ENCODE assay signal across 9 mouse cellular contexts in the genomic region with DNA sequence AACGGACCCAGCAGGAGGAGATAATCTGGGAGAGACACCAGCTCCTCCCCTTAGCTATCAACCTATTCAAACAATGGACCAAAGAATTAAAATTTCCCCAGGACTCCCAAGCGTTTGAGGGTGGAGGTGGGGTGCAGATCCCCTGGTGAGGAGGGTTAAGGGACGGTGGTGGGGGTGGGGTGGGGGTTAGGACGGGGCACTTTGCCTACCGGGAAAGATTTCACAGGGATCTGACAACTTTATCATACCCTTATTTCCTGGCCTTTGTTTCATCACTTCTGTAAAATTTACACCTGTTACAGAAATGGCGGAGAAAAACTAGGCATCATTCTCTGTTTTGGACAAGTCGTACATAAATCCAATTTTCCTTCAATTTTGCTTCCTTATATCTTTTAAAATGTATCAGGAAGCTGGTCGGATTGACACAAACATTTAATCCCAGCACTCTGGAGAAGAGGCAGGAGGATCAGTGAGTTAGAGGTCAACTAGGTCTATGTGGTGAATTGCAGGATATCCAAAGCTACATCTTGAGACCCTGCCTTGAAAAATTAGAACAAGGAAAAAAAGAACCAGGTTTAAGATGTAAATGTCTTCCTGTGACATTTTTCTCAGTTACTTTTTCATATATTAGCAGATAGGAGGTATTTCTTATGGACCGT. TPM values are rescaled to one million over a fixed set of nuclear protein-coding genes. Genes with fewer than 3 reads are reported as not detected.
DNase-seq lines count a peak whose midpoint lies in the region; ATAC-seq and TF ChIP-seq lines count a peak whose summit lies in the region.
"Had no signal": no experiment of that assay in that cellular context is flagged by ENCODE, and none has a peak within 500 bp of the region (broad histone marks: within the 10 kb centered on the region; RNA-seq: fewer than 3 reads in every experiment).

No protein-coding gene starts in this region.

- DNase-seq in heart, postnatal 0 days (ENCODE audit: low spot score) = no peak
- DNase-seq in heart, postnatal 4 days = no peak
- no peak for DNase-seq in spleen, postnatal 10 days (ENCODE audit: low spot score in 2 of 2)
- no peak for DNase-seq in cerebellum, adult 9-10 months
- no peak for DNase-seq in B cell, adult 2 months

- WGBS in heart, postnatal 0 days = 23% methylated on average over 9 of the region's 9 CpGs
- 4% methylated on average over 9 of the region's 9 CpGs for WGBS in hindbrain, embryonic 13.5 days
- under 1% methylated on average over 9 of the region's 9 CpGs for WGBS in midbrain, embryonic 13.5 days

- no peak for TF ChIP-seq EP300 in heart, postnatal 0 days (IDR thresholded peaks at IDR 0.05; ENCODE audit: low read depth)

- H3K27me3 ChIP-seq in heart, postnatal 0 days (ENCODE audit: control insufficient read depth, insufficient read depth, low read length) = peaks cover 16% of the 10 kb centered on the region; the same call in 1 of the 2 replicates
- peaks cover 15% of the 10 kb centered on the region; the same call in 1 of the 2 replicates for H3K27me3 ChIP-seq in hindbrain, embryonic 13.5 days
- H3K27me3 ChIP-seq in midbrain, embryonic 13.5 days = peaks cover 11% of the 10 kb centered on the region

- H3K4me1 ChIP-seq in heart, postnatal 0 days (ENCODE audit: control insufficient read depth, insufficient read depth) = peaks cover 10% of the 10 kb centered on the region
- peaks cover 17% of the 10 kb centered on the region for H3K4me1 ChIP-seq in bone marrow macrophage, adult 2 months (ENCODE audit: control insufficient read depth, insufficient read depth, low read length)
- peaks cover 34% of the 10 kb centered on the region for H3K4me1 ChIP-seq in hindbrain, embryonic 13.5 days (replicated peaks)
- H3K4me1 ChIP-seq in midbrain, embryonic 13.5 days (replicated peaks) = peaks cover 32% of the 10 kb centered on the region

- TF ChIP-seq POLR2A in bone marrow macrophage, adult 2 months (IDR thresholded peaks at IDR 0.05; ENCODE audit: borderline replicate concordance, low read depth, low read length) = no peak

- ATAC-seq in heart, postnatal 0 days (ENCODE audit: insufficient read depth, low read depth) = no peak
- ATAC-seq in hindbrain, embryonic 13.5 days (ENCODE audit: low FRiP score) = no peak
- ATAC-seq in midbrain, embryonic 13.5 days = no peak

- H3K4me2 ChIP-seq in heart, postnatal 0 days (ENCODE audit: low read depth, low read length) = peak overlapping the region; percentile 68
- H3K4me2 ChIP-seq in hindbrain, embryonic 13.5 days = peak overlapping the region; percentile 72
- peak overlapping the region; percentile 77 for H3K4me2 ChIP-seq in midbrain, embryonic 13.5 days (replicated peaks)

- TF ChIP-seq CTCF in heart, postnatal 0 days (IDR thresholded peaks at IDR 0.05; ENCODE audit: low read depth) = no peak
- no peak for TF ChIP-seq CTCF in bone marrow macrophage, adult 2 months (IDR thresholded peaks at IDR 0.05; ENCODE audit: low read depth, low read length)

- no peak overlapping the region for H3K9ac ChIP-seq in heart, postnatal 0 days (replicated peaks; ENCODE audit: low read depth, low read length)
- peak overlapping the region; percentile 82 for H3K9ac ChIP-seq in hindbrain, embryonic 13.5 days
- peak overlapping the region; percentile 78 for H3K9ac ChIP-seq in midbrain, embryonic 13.5 days (replicated peaks)

- H3K4me3 ChIP-seq in heart, postnatal 0 days (ENCODE audit: low read depth, low read length) = peak overlapping the region; percentile 48; the same call in 1 of the 2 replicates
- H3K4me3 ChIP-seq in bone marrow macrophage, adult 2 months (ENCODE audit: insufficient read depth, low read length) = 0 out of 2 replicates have a peak overlapping the region, but pooled peaks have one; percentile 45
- peak overlapping the region; percentile 55 for H3K4me3 ChIP-seq in hindbrain, embryonic 13.5 days
- H3K4me3 ChIP-seq in midbrain, embryonic 13.5 days (replicated peaks) = peak overlapping the region; percentile 56

- H3K27ac ChIP-seq in heart, postnatal 0 days (ENCODE audit: low read depth) = no peak overlapping the region
- H3K27ac ChIP-seq in bone marrow macrophage, adult 2 months (ENCODE audit: insufficient read depth, low read depth, low read length) = no peak overlapping the region
- H3K27ac ChIP-seq in hindbrain, embryonic 13.5 days = peak overlapping the region; percentile 96
- peak overlapping the region; percentile 93 for H3K27ac ChIP-seq in midbrain, embryonic 13.5 days

- no peaks in the 10 kb centered on the region for H3K36me3 ChIP-seq in heart, postnatal 0 days (replicated peaks; ENCODE audit: control insufficient read depth, insufficient read depth, low read length)
- no peaks in the 10 kb centered on the region for H3K36me3 ChIP-seq in hindbrain, embryonic 13.5 days
- H3K36me3 ChIP-seq in midbrain, embryonic 13.5 days = no peaks in the 10 kb centered on the region

- H3K9me3 ChIP-seq in heart, postnatal 0 days (replicated peaks; ENCODE audit: control insufficient read depth, low read length) = no peaks in the 10 kb centered on the region
- no peaks in the 10 kb centered on the region for H3K9me3 ChIP-seq in hindbrain, embryonic 13.5 days
- H3K9me3 ChIP-seq in midbrain, embryonic 13.5 days = no peaks in the 10 kb centered on the region

RNA-seq across cellular contexts. Expression of a gene that starts 36.0 kb away (rescaled TPM):
- 21.4 and 21.6 TPM in 2 replicates for total RNA-seq in heart, postnatal 0 days (2014; rRNA removed; ENCODE audit: low replicate concordance)
- 1.7 and 1.8 TPM in 2 replicates for polyA plus RNA-seq in heart, postnatal 0 days (2015; fragmentation: Nextera tagmentation; extraction: Ambion mirVana)
- total RNA-seq in heart, postnatal 4 days (2021) = 1 to 10 TPM; 2.0 to 3.3 TPM
- polyA plus RNA-seq in bone marrow macrophage, adult 2 months (2012; ENCODE audit: insufficient read depth, insufficient read length, missing spikeins) = 5.8 and 6.4 TPM in 2 replicates
- 21.1 and 22.7 TPM in 2 replicates for polyA plus RNA-seq in hindbrain, embryonic 13.5 days (2015; fragmentation: Nextera tagmentation; extraction: Ambion mirVana)
- polyA plus RNA-seq in midbrain, embryonic 13.5 days (2015; fragmentation: Nextera tagmentation; extraction: Ambion mirVana) = 15.9 TPM in 2 replicates

RNA-seq across cellular contexts. Expression of a gene that starts 54.3 kb away (rescaled TPM):
- 17.8 TPM in 2 replicates for total RNA-seq in heart, postnatal 0 days (2014; rRNA removed; ENCODE audit: low replicate concordance)
- 4.4 and 4.5 TPM in 2 replicates for polyA plus RNA-seq in heart, postnatal 0 days (2015; fragmentation: Nextera tagmentation; extraction: Ambion mirVana)
- 10 to 100 TPM; 24.6 to 25.3 TPM for total RNA-seq in heart, postnatal 4 days (2021)
- polyA plus RNA-seq in bone marrow macrophage, adult 2 months (2012; ENCODE audit: insufficient read depth, insufficient read length, missing spikeins) = 30.3 and 34.4 TPM in 2 replicates
- polyA plus RNA-seq in hindbrain, embryonic 13.5 days (2015; fragmentation: Nextera tagmentation; extraction: Ambion mirVana) = 6.0 and 6.2 TPM in 2 replicates
- 4.9 and 6.2 TPM in 2 replicates for polyA plus RNA-seq in midbrain, embryonic 13.5 days (2015; fragmentation: Nextera tagmentation; extraction: Ambion mirVana)

RNA-seq across cellular contexts. Expression of a gene that starts 58.1 kb away (rescaled TPM):
- total RNA-seq in heart, postnatal 0 days (2014; rRNA removed; ENCODE audit: low replicate concordance) = 0.73 and 1.3 TPM in 2 replicates
- polyA plus RNA-seq in heart, postnatal 0 days (2015; fragmentation: Nextera tagmentation; extraction: Ambion mirVana) = 0.47 and 0.61 TPM in 2 replicates
- under 1 TPM; 0.38 to 0.41 TPM for total RNA-seq in heart, postnatal 4 days (2021)
- polyA plus RNA-seq in bone marrow macrophage, adult 2 months (2012; ENCODE audit: insufficient read depth, insufficient read length, missing spikeins) = not detected in 2 replicates
- 0.21 and 0.22 TPM in 2 replicates for polyA plus RNA-seq in hindbrain, embryonic 13.5 days (2015; fragmentation: Nextera tagmentation; extraction: Ambion mirVana)
- 0.09 and 0.28 TPM in 2 replicates for polyA plus RNA-seq in midbrain, embryonic 13.5 days (2015; fragmentation: Nextera tagmentation; extraction: Ambion mirVana)
- total RNA-seq: left cerebral cortex, postnatal 10 days had no signal

Comparison
In these comparisons a context has a peak if more than half of its experiments do, and no peak if none do; other contexts are left out.
1. H3K27ac ChIP-seq: peak in hindbrain, embryonic 13.5 days (single experiment) and midbrain, embryonic 13.5 days (single experiment); none in heart, postnatal 0 days (single experiment) and bone marrow macrophage, adult 2 months (single experiment).
2. Peak in every context shown above with its lines, with median percentiles within 50 percentile points of each other: H3K4me2 ChIP-seq and H3K4me3 ChIP-seq.